Mouse (Mus musculus) E14TG2a.4 (cell line): Measurements from ENCODE around the gene H2al1a.

Source experiments
- H3K27me3 ChIP-seq: 2 replicates; pipeline ENCODE4 v1.6.1; 2014; ENCODE audit warnings: low read length, control low read depth; ENCODE audit not compliant: insufficient read depth
- H3K36me3 ChIP-seq: 2 replicates; pipeline ENCODE4 v1.6.1; 2014; ENCODE audit warnings: low read length, control low read depth; ENCODE audit not compliant: insufficient read depth
- H3K4me1 ChIP-seq: replicated peaks from 2 replicates; pipeline ENCODE4 v1.6.1; 2014; ENCODE audit warnings: low read depth, low read length, control low read depth
- H3K4me3 ChIP-seq: replicated peaks from 2 replicates; pipeline ENCODE4 v1.5.1; 2014; ENCODE audit warnings: mild to moderate bottlenecking, low read length
- H3K9me3 ChIP-seq: 2 replicates; pipeline ENCODE4 v1.6.1; 2014; ENCODE audit warnings: low read length, control low read depth
- CTCF ChIP-seq: conservative IDR thresholded peaks from 2 replicates; pipeline ENCODE4 v1.5.1; 2014; ENCODE audit warnings: low read length
- NANOG ChIP-seq: IDR thresholded peaks from 2 replicates; pipeline ENCODE4 v1.6.1; 2014; ENCODE audit warnings: borderline replicate concordance, low read length, mixed read lengths
- POU5F1 ChIP-seq: IDR thresholded peaks from 2 replicates; pipeline ENCODE4 v1.6.1; 2014; ENCODE audit warnings: low read length, borderline replicate concordance

H2al1a gene

DNA sequence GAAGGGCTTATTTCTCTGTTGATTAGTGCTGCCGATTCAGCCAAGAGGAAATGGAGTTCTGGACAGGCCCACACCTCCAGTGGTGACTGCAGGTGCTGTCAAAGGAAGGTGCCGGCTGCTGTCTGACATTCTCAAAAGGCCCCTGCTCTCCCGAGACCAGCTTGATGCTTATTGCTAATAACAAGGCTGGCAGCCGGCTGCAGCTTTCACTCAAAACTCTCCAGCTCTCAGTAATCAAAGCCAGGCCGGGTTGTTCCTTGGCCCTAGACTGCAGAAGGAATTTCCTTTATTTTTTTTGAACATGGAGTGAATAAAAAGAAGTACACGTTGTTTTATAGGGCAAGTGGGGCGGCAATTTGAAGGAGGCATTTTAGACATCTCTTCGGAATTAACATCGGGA lies 46.7 kb downstream of the H2al1a start:
- TF ChIP-seq NANOG (no peak), CTCF (no peak), POU5F1 (no peak)
- Histone ChIP-seq H3K27me3 (no peaks in the 10 kb centered on the region), H3K9me3 (no peaks in the 10 kb centered on the region), H3K4me3 (no peak overlapping the region), H3K36me3 (no peaks in the 10 kb centered on the region), H3K4me1 (no peaks in the 10 kb centered on the region)

GRCm38 (mm10) chrX:11346756-11347155 lies 47.7 kb downstream of the H2al1a start:
- no peaks in the 10 kb centered on the region for H3K36me3 ChIP-seq
- H3K9me3 ChIP-seq, result no peaks in the 10 kb centered on the region
- no peak overlapping the region for H3K4me3 ChIP-seq
- TF ChIP-seq CTCF (no peak), NANOG (no peak), POU5F1 (no peak)
- H3K4me1 ChIP-seq, result no peaks in the 10 kb centered on the region
- H3K27me3 ChIP-seq, result no peaks in the 10 kb centered on the region
